Mouse (Mus musculus): ENCODE results near the gene Mrpl44.

Gene Mrpl44

GRCm38 (mm10) chr1:79775927-79776458, at the start of gene Mrpl44, which contains the start of gene Wdfy1:
TSS of gene Mrpl44 (plus strand) at chr1:79776018.
TSS of gene Wdfy1 (minus strand) at chr1:79776143.
- peak; percentile 99 for DNase-seq (ENCODE audit: low spot score)

GRCm38 (mm10) chr1:79734794-79735193, 41.0 kb upstream of the Mrpl44 start:
- no peak for DNase-seq (ENCODE audit: low spot score)

- no peak for DNase-seq (ENCODE audit: low spot score)
Measured at GRCm38 (mm10) chr1:79736408-79736807, 39.4 kb upstream of the Mrpl44 start.

- no peak for DNase-seq (ENCODE audit: low spot score)
Measured at GRCm38 (mm10) chr1:79739726-79740125, 36.1 kb upstream of the Mrpl44 start.

- no peak for DNase-seq (ENCODE audit: low spot score)
Measured at GRCm38 (mm10) chr1:79741002-79741401, 34.8 kb upstream of the Mrpl44 start.

GRCm38 (mm10) chr1:79742949-79743348, 32.9 kb upstream of the Mrpl44 start:
- no peak for DNase-seq (ENCODE audit: low spot score)

- no peak for DNase-seq (ENCODE audit: low spot score)
Measured at GRCm38 (mm10) chr1:79743385-79743784, 32.4 kb upstream of the Mrpl44 start.

- peak; percentile 7 for DNase-seq (ENCODE audit: low spot score)
Measured at GRCm38 (mm10) chr1:79746056-79746455, 29.8 kb upstream of the Mrpl44 start.

- DNase-seq (ENCODE audit: low spot score): no peak
Measured at GRCm38 (mm10) chr1:79751186-79751585, 24.6 kb upstream of the Mrpl44 start.

- no peak for DNase-seq (ENCODE audit: low spot score)
Measured at GRCm38 (mm10) chr1:79752015-79752695, 23.7 kb upstream of the Mrpl44 start.

- DNase-seq (ENCODE audit: low spot score): no peak
Measured at GRCm38 (mm10) chr1:79752714-79753340, 23.0 kb upstream of the Mrpl44 start.

GRCm38 (mm10) chr1:79753456-79753855, 22.4 kb upstream of the Mrpl44 start:
- no peak for DNase-seq (ENCODE audit: low spot score)

GRCm38 (mm10) chr1:79754936-79755335, 20.9 kb upstream of the Mrpl44 start:
- DNase-seq (ENCODE audit: low spot score): no peak

- DNase-seq (ENCODE audit: low spot score): no peak
Measured at GRCm38 (mm10) chr1:79755376-79755775, 20.4 kb upstream of the Mrpl44 start.

- no peak for DNase-seq (ENCODE audit: low spot score)
Measured at GRCm38 (mm10) chr1:79756417-79756816, 19.4 kb upstream of the Mrpl44 start.

GRCm38 (mm10) chr1:79757161-79757560, 18.7 kb upstream of the Mrpl44 start:
- DNase-seq (ENCODE audit: low spot score): no peak

- no peak for DNase-seq (ENCODE audit: low spot score)
Measured at GRCm38 (mm10) chr1:79757597-79757996, 18.2 kb upstream of the Mrpl44 start.

GRCm38 (mm10) chr1:79759006-79759405, 16.8 kb upstream of the Mrpl44 start:
- no peak for DNase-seq (ENCODE audit: low spot score)

- no peak for DNase-seq (ENCODE audit: low spot score)
Measured at GRCm38 (mm10) chr1:79759436-79759972, 16.3 kb upstream of the Mrpl44 start.

- DNase-seq (ENCODE audit: low spot score): no peak
Measured at GRCm38 (mm10) chr1:79760656-79761055, 15.2 kb upstream of the Mrpl44 start.

- DNase-seq (ENCODE audit: low spot score): peak; percentile 66
Measured at GRCm38 (mm10) chr1:79761106-79761916, 14.5 kb upstream of the Mrpl44 start.

- DNase-seq (ENCODE audit: low spot score): no peak
Measured at GRCm38 (mm10) chr1:79761917-79762271, 13.9 kb upstream of the Mrpl44 start.

Measured in ovary, postnatal 14 days (tissue).